Mouse (Mus musculus) heart, embryonic 15.5 days (tissue): ENCODE results near the gene Tspan5. TPM values are rescaled to one million over a fixed set of nuclear protein-coding genes. Genes with fewer than 3 reads are reported as not detected.

Experiments used
- ATAC-seq: fragments of 200-750 bp; cut with Nextera tagmentation; replicated peaks from 2 replicates; pipeline ENCODE4 v1.8.0; 2017; ENCODE audit warnings: low read depth, moderate TSS enrichment; ENCODE audit not compliant: insufficient number of reproducible peaks, insufficient read depth, low FRiP score
- H3K27ac ChIP-seq: fragments of 300-500 bp; sonication (generic); 2 replicates; pipeline ENCODE4 v1.5.1; 2015; ENCODE audit warnings: mild to moderate bottlenecking, inconsistent platforms
- H3K27me3 ChIP-seq: fragments of 300-500 bp; sonication (generic); 2 replicates; pipeline ENCODE4 v1.6.1; 2015; ENCODE audit warnings: inconsistent platforms
- H3K36me3 ChIP-seq: fragments of 300-500 bp; sonication (generic); 2 replicates; pipeline ENCODE4 v1.6.1; 2015; ENCODE audit warnings: mild to moderate bottlenecking, inconsistent platforms
- H3K4me1 ChIP-seq: fragments of 300-500 bp; sonication (generic); replicated peaks from 2 replicates; pipeline ENCODE4 v1.6.1; 2015; ENCODE audit warnings: inconsistent platforms
- H3K4me2 ChIP-seq: fragments of 300-500 bp; sonication (generic); 2 replicates; pipeline ENCODE4 v1.6.1; 2015; ENCODE audit warnings: inconsistent platforms, mild to moderate bottlenecking, moderate library complexity
- H3K4me3 ChIP-seq: fragments of 300-500 bp; sonication (generic); 2 replicates; pipeline ENCODE4 v1.5.1; 2015; ENCODE audit warnings: mild to moderate bottlenecking, inconsistent platforms
- H3K9ac ChIP-seq: fragments of 300-500 bp; sonication (generic); 2 replicates; pipeline ENCODE4 v1.6.1; 2015; ENCODE audit warnings: mild to moderate bottlenecking, inconsistent platforms
- H3K9me3 ChIP-seq: fragments of 300-500 bp; sonication (generic); replicated peaks from 2 replicates; pipeline ENCODE4 v1.6.1; 2016; ENCODE audit warnings: inconsistent platforms
- WGBS: fragments of 180-500 bp; shearing (Covaris S2); methylation state at CpG from one replicate; pipeline ENCODE4 v1.1.7; 2015; ENCODE audit warnings: mixed read lengths; 5-methylcytosine and 5-hydroxymethylcytosine counted together
- polyA plus RNA-seq: library from polyadenylated mRNA; unstranded; fragments of >200 nt; fragmentation: Nextera tagmentation; extraction: Ambion mirVana; gene quantifications from 2 replicates; pipeline ENCODE4 v1.2.1, GENCODE M21; 2015

Gene Tspan5
- polyA plus RNA-seq, 1 experiment from 2014 or later: 14.7 TPM

DNA sequence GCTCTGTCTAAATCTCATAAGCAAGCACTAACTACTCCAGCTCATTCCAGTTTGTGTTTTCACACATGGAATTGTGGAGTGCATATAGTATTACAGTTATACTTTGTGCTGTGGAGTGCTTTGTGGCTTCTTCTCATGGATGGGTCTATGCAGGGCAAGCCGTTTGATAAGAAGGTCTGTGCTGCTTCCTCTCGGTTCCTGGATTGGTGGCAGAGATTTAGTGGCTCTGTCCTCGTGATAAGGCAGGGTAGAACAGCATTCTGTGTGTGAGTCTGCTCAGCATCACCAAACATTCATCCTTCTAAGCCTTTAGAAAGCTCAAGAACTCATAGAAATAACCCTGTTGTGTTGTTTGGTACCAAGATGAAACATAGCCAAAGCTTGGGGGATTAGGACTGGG is 54.6 kb downstream of the Tspan5 start:
- no peak for ATAC-seq
- WGBS: 34% methylated on average over 3 of the region's 3 CpGs
- no peaks in the 10 kb centered on the region for H3K27me3 ChIP-seq

GRCm38 (mm10) chr3:138800664-138801411 is 58.8 kb downstream of the Tspan5 start:
- 70% methylated on average over 16 of the region's 16 CpGs for WGBS
- no peaks in the 10 kb centered on the region for H3K36me3 ChIP-seq
- no peak overlapping the region for H3K9ac ChIP-seq
- no peak overlapping the region for H3K27ac ChIP-seq
- ATAC-seq: no peak
- no peaks in the 10 kb centered on the region for H3K27me3 ChIP-seq
- H3K9me3 ChIP-seq: no peaks in the 10 kb centered on the region
- H3K4me1 ChIP-seq: no peaks in the 10 kb centered on the region; the same call in 1 of the 2 replicates
- no peak overlapping the region for H3K4me3 ChIP-seq
- H3K4me2 ChIP-seq: no peak overlapping the region

More for the DNA sequence above, 54.6 kb downstream of the Tspan5 start:
- H3K9me3 ChIP-seq: no peaks in the 10 kb centered on the region
- H3K27ac ChIP-seq: no peak overlapping the region
- H3K36me3 ChIP-seq: no peaks in the 10 kb centered on the region
- no peak overlapping the region for H3K4me3 ChIP-seq
- no peaks in the 10 kb centered on the region; the same call in 1 of the 2 replicates for H3K4me1 ChIP-seq
- no peak overlapping the region for H3K4me2 ChIP-seq
- H3K9ac ChIP-seq: no peak overlapping the region

DNA sequence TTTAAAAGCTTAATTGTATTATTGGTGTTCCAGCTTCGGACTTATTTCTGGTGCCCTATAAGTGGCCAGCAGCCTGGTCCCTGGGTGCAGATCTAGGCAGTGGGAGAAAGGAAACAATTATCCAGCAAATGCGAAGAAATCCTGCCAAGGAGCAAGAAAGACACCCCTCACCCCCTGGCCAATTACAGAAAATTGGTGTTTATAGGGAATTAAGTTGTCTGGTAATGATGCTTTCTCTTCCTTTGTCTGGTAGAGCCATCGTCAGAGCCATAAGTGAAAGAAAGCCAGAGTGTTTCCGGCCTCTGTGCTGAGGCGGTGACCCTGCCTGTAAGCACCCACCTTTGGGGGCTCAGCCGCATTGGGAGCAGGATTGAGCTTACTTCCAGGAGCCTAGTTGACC is 59.7 kb downstream of the Tspan5 start:
- ATAC-seq: no peak
- Histone ChIP-seq H3K9ac (no peak overlapping the region), H3K27ac (no peak overlapping the region), H3K4me2 (no peak overlapping the region), H3K27me3 (no peaks in the 10 kb centered on the region), H3K9me3 (no peaks in the 10 kb centered on the region), H3K4me1 (no peaks in the 10 kb centered on the region; the same call in 1 of the 2 replicates), H3K36me3 (no peaks in the 10 kb centered on the region), H3K4me3 (no peak overlapping the region)
- 84% methylated on average over 6 of the region's 6 CpGs for WGBS

DNA sequence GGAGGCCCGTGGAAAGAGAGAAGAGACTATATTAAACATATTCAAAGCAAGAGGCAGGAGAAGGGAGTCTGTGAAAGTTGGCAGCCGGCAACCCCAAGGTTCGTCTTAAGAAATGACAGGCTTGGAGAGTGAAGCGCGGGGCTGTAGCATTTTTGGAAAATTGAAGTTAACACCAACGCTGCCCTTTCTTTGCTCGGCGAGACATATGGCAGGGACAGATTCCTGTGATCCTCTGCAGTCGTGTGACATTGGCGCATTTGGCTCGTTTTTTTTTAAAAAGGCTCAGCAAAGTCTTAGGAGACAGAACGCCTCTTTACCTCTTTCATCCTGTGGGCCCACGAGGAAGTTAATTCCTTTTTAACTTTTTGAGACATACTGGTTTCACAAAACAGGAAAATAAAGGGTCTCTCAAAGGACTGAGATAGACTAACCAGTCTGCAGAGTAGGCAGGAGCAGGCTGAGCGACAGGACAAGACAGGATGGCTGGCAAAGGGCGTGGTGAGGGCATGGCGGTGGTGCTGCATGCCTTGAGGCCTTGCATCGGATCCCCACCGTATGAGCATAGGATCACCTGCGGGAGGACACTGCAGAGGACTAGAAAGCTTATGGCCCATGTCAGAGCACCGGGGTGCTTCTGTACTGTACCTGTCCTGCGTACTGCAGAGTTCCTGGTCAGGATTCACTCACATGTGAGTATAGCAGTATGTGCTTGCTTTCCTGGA is 60.9 kb downstream of the Tspan5 start:
- Histone ChIP-seq H3K36me3 (no peaks in the 10 kb centered on the region), H3K4me3 (no peak overlapping the region), H3K27me3 (no peaks in the 10 kb centered on the region), H3K4me2 (no peak overlapping the region), H3K27ac (no peak overlapping the region), H3K9me3 (no peaks in the 10 kb centered on the region), H3K9ac (no peak overlapping the region), H3K4me1 (no peaks in the 10 kb centered on the region; the same call in none of the 2 replicates)
- 73% methylated on average over 21 of the region's 21 CpGs for WGBS
- ATAC-seq: no peak

DNA sequence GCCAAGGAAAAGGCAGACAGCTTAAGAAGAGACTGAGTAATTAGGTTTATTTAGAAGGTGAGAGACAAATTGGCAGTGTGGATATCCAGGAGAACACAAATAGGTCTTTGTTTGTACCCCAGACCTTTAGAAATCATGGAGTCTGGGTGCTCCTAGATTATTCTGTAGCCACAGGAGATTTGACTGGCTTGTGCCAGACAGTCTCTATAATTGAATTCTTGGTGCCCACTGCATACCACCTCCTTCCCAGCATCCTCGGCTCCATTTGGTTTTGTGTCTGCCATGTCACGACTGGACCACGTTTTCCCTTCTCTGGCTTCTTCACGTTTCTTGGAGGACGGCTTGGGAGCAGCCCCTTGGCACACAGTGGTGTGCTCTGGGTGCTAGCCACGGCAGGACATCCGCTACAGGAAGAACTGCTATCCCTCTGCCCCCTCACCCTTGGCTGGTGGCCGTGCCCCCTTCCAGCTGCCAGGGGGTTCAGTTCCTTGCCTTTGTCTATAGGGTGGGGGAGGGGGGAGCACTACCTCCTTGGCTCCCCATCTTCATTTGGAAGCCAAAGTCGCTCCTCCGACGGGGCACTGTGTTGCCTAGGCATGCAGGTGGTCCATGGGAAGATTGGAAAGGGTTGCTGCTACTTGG is 61.6 kb downstream of the Tspan5 start:
- no peaks in the 10 kb centered on the region for H3K36me3 ChIP-seq
- no peak overlapping the region for H3K4me3 ChIP-seq
- H3K4me1 ChIP-seq: peaks cover 2% of the 10 kb centered on the region
- no peak overlapping the region for H3K27ac ChIP-seq
- no peaks in the 10 kb centered on the region for H3K9me3 ChIP-seq
- H3K27me3 ChIP-seq: no peaks in the 10 kb centered on the region
- 78% methylated on average over 11 of the region's 11 CpGs for WGBS
- no peak overlapping the region for H3K9ac ChIP-seq
- no peak for ATAC-seq
- H3K4me2 ChIP-seq: no peak overlapping the region

GRCm38 (mm10) chr3:138804104-138805048 is 62.4 kb downstream of the Tspan5 start:
- Histone ChIP-seq H3K4me2 (no peak overlapping the region), H3K27me3 (no peaks in the 10 kb centered on the region)
- WGBS: 65% methylated on average over 11 of the region's 11 CpGs

GRCm38 (mm10) chr3:138807795-138808194 is 65.8 kb downstream of the Tspan5 start:
- H3K4me3 ChIP-seq: no peak overlapping the region
- no peak overlapping the region for H3K9ac ChIP-seq
- 49% methylated on average over 4 of the region's 4 CpGs for WGBS
- no peaks in the 10 kb centered on the region for H3K9me3 ChIP-seq
- peaks cover 5% of the 10 kb centered on the region for H3K4me1 ChIP-seq
- no peaks in the 10 kb centered on the region for H3K27me3 ChIP-seq
- H3K4me2 ChIP-seq: no peak overlapping the region
- peak overlapping the region; percentile 20; the same call in 1 of the 2 replicates for H3K27ac ChIP-seq
- 0 out of 2 replicates have a peak, but pooled peaks have one; percentile 45 for ATAC-seq
- no peaks in the 10 kb centered on the region for H3K36me3 ChIP-seq

More at GRCm38 (mm10) chr3:138804104-138805048, 62.4 kb downstream of the Tspan5 start:
- H3K4me1 ChIP-seq: peaks cover 2% of the 10 kb centered on the region
- no peak overlapping the region for H3K4me3 ChIP-seq
- no peaks in the 10 kb centered on the region for H3K36me3 ChIP-seq
- H3K9me3 ChIP-seq: no peaks in the 10 kb centered on the region
- H3K27ac ChIP-seq: no peak overlapping the region
- no peak overlapping the region for H3K9ac ChIP-seq
- ATAC-seq: no peak

- Histone ChIP-seq H3K4me1 (peaks cover 9% of the 10 kb centered on the region), H3K27me3 (no peaks in the 10 kb centered on the region), H3K27ac (no peak overlapping the region), H3K36me3 (no peaks in the 10 kb centered on the region), H3K9ac (no peak overlapping the region), H3K9me3 (no peaks in the 10 kb centered on the region), H3K4me2 (no peak overlapping the region), H3K4me3 (no peak overlapping the region)
- 88% methylated on average over 8 of the region's 8 CpGs for WGBS
- no peak for ATAC-seq
These were observed 67.5 kb downstream of the Tspan5 start for GRCm38 (mm10) chr3:138809509-138809908.

GRCm38 (mm10) chr3:138812565-138812964 is 70.6 kb downstream of the Tspan5 start:
- WGBS: 44% methylated on average over 3 of the region's 3 CpGs
- no peaks in the 10 kb centered on the region for H3K9me3 ChIP-seq
- no peak overlapping the region for H3K4me2 ChIP-seq
- no peak overlapping the region for H3K27ac ChIP-seq
- no peaks in the 10 kb centered on the region for H3K27me3 ChIP-seq
- H3K4me3 ChIP-seq: no peak overlapping the region
- ATAC-seq: no peak
- no peaks in the 10 kb centered on the region for H3K36me3 ChIP-seq
- H3K9ac ChIP-seq: no peak overlapping the region
- H3K4me1 ChIP-seq: peaks cover 18% of the 10 kb centered on the region

DNA sequence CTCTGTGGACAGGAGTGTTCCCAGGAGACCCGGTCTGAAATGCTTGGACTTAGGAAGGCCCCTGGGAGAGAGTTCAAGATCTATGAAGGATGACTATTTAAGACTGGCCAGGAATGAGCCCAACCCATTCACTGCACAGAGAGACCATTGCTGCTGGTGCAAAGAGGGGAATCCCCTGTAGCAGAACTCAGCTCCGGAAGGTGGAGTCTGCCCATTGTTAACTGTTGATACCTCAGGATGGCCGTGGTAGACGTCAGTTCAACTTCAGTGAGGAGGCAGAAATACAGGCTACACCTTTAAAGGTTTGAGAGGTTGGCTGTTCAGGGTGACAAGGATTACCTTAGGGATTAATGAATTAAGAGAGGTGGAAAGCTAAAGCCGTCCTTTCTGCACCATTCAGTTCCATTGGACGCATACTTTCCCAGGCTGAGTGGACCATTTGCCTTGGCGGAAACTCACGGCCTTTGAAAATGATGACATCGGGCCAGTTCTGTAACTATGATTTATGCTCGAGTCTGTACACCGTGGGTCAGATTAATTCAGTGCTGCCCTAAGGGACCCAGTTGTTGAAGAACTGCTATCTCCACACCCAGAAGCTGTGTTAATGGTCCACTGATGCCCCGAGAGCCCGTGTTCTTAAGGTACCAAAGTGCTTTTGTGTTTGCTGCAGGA is 71.3 kb downstream of the Tspan5 start:
- WGBS: 67% methylated on average over 13 of the region's 13 CpGs
- Histone ChIP-seq H3K9me3 (no peaks in the 10 kb centered on the region), H3K4me1 (peaks cover 18% of the 10 kb centered on the region), H3K27me3 (no peaks in the 10 kb centered on the region), H3K4me2 (no peak overlapping the region), H3K9ac (no peak overlapping the region), H3K27ac (no peak overlapping the region), H3K4me3 (no peak overlapping the region), H3K36me3 (no peaks in the 10 kb centered on the region)
- no peak for ATAC-seq
